Mouse (Mus musculus): ENCODE results near the gene Itga5.

DNA sequence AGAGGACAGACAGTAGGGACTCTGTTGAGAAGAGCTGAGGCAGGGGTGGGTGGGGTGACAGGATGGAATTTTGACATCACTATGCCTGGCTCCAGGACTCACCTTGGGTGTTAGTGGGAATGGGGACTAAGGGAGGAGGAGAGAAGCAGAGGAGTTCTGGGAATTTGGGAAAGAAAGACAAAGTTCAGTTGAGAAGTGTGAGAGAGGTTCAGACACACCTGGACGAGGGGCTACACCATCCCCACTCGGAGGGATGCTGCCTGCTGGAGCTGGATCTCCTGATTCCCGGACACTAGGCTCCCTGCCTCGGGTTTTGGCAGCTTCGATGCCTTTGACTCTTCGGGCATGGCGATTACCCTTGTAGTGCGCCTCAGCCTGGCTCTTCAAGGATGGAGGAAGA, 48.8 kb downstream of the Itga5 start:
- no peak for TF ChIP-seq CTCF (conservative IDR thresholded peaks at IDR 0.05; ENCODE audit: low read length)
- no peak for TF ChIP-seq POU5F1 (IDR thresholded peaks at IDR 0.05; ENCODE audit: borderline replicate concordance, low read length)

Measured in E14TG2a.4 (cell line).